Mouse (Mus musculus) lung, embryonic 16.5 days (tissue): ENCODE results near the gene Sphk2. TPM values are rescaled to one million over a fixed set of nuclear protein-coding genes. Genes with fewer than 3 reads are reported as not detected.

ENCODE experiments used
- ATAC-seq: fragments of 200-750 bp; cut with Nextera tagmentation; 2 replicates; pipeline ENCODE4 v1.8.0; 2017; ENCODE audit warnings: low read depth, mild to moderate bottlenecking, moderate library complexity
- H3K27ac ChIP-seq: fragments of 300-500 bp; sonication (generic); 2 replicates; pipeline ENCODE4 v1.5.1; 2014; ENCODE audit warnings: mild to moderate bottlenecking, control low read depth, low read length
- H3K27me3 ChIP-seq: fragments of 300-500 bp; sonication (generic); 2 replicates; pipeline ENCODE4 v1.6.1; 2014; ENCODE audit warnings: low read depth, low read length, mixed read lengths; ENCODE audit not compliant: control insufficient read depth, insufficient read depth
- H3K36me3 ChIP-seq: fragments of 300-500 bp; sonication (generic); 2 replicates; pipeline ENCODE4 v1.6.1; 2014; ENCODE audit warnings: low read length; ENCODE audit not compliant: control insufficient read depth, insufficient read depth
- H3K4me1 ChIP-seq: fragments of 300-500 bp; sonication (generic); replicated peaks from 2 replicates; pipeline ENCODE4 v1.6.1; 2014; ENCODE audit warnings: low read length, mixed read lengths; ENCODE audit not compliant: control insufficient read depth, insufficient read depth
- H3K4me2 ChIP-seq: fragments of 300-500 bp; sonication (generic); 2 replicates; pipeline ENCODE4 v1.6.1; 2014; ENCODE audit warnings: low read depth, low read length, control low read depth
- H3K4me3 ChIP-seq: fragments of 300-500 bp; sonication (generic); 2 replicates; pipeline ENCODE4 v1.5.1; 2014; ENCODE audit warnings: mild to moderate bottlenecking, low read length, control low read depth
- H3K9ac ChIP-seq: fragments of 300-500 bp; sonication (generic); 2 replicates; pipeline ENCODE4 v1.6.1; 2014; ENCODE audit warnings: low read length, control low read depth
- H3K9me3 ChIP-seq: fragments of 300-500 bp; sonication (generic); 2 replicates; pipeline ENCODE4 v1.6.1; 2016; ENCODE audit warnings: low read length; ENCODE audit not compliant: control insufficient read depth
- WGBS: fragments of 180-500 bp; shearing (Covaris S2); extraction: QIAGEN DNeasy Blood & Tissue Kit; methylation state at CpG from one replicate; pipeline ENCODE4 v1.1.7; 2014; 5-methylcytosine and 5-hydroxymethylcytosine counted together
- polyA plus RNA-seq: library from polyadenylated mRNA; unstranded; fragments of >200 nt; fragmentation: Nextera tagmentation; extraction: Ambion mirVana; gene quantifications from 2 replicates; pipeline ENCODE4 v1.2.1, GENCODE M21; 2015

The Sphk2 gene
- polyA plus RNA-seq, 1 experiment from 2014 or later, result 28.9 TPM

DNA sequence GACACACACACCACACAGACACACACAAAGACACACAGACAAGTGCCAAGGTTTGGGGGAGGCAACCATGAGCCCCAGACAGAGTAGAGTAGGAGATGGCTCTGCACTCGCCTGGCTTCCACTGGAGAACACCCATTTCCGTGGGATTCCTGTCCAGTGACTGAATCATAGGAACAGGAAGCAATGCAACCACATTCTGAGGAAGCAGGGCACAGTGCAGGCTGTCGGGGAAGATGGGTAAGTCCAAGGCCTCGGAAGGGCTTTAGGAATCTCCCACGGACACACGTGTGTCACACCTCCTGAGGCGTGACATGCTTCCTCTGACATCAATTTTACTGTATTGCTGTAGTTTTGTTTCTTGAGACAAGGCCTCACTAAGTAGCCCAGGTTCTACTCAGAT, 30.3 kb upstream of the Sphk2 start:
- H3K36me3 ChIP-seq, result no peaks in the 10 kb centered on the region

DNA sequence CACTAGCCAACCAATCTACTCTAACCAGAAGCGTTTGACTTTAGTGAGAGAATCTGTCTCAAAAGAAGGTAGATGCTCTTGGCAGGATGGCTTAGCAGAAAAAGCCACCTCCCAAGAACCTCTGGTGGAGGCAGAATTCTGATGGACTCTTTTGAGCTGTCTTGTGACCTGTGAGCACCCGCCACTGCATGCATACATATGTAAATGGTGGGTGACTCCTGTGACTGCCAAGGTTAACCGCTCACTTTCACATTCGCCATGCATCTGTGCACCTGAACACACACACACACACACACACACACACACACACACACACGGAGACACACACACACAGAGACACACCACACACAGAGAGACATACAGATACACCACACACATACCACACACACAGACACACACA, 29.6 kb upstream of the Sphk2 start:
- Histone ChIP-seq H3K27ac (no peak overlapping the region), H3K27me3 (no peaks in the 10 kb centered on the region), H3K4me3 (no peak overlapping the region), H3K4me2 (no peak overlapping the region), H3K9me3 (no peaks in the 10 kb centered on the region), H3K4me1 (peaks cover 3% of the 10 kb centered on the region; the same call in 1 of the 2 replicates), H3K36me3 (no peaks in the 10 kb centered on the region), H3K9ac (no peak overlapping the region)
- 79% methylated on average over 5 of the region's 5 CpGs for WGBS
- ATAC-seq, result no peak

More for the DNA sequence above, 30.3 kb upstream of the Sphk2 start:
- ATAC-seq, result no peak
- no peak overlapping the region for H3K27ac ChIP-seq
- H3K4me2 ChIP-seq, result no peak overlapping the region
- H3K9me3 ChIP-seq, result no peaks in the 10 kb centered on the region
- 67% methylated on average over 7 of the region's 7 CpGs for WGBS
- H3K27me3 ChIP-seq, result no peaks in the 10 kb centered on the region
- peaks cover 3% of the 10 kb centered on the region; the same call in 1 of the 2 replicates for H3K4me1 ChIP-seq
- H3K9ac ChIP-seq, result no peak overlapping the region
- no peak overlapping the region for H3K4me3 ChIP-seq

DNA sequence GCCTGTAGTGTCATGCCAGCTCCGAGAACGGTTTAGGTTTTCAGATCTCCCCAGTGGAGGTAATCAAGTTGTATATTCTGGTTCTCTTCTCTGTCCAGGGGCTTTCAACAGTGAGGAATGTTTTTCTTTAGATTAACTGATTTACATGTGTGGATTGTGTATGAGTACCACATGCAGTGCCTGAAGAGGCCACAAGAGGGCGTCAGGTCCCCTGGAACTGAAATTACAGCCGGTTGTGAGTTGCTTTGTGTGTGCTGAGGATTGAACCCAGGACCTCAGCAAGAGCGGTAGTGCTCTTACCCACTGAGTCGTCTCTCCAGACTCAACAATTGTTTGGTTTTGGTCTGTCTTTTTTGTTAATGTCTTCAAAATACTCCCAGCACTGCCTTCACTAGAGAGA, 28.7 kb upstream of the Sphk2 start:
- no peak for ATAC-seq
- no peaks in the 10 kb centered on the region for H3K36me3 ChIP-seq
- no peak overlapping the region for H3K4me3 ChIP-seq
- no peaks in the 10 kb centered on the region for H3K27me3 ChIP-seq
- H3K27ac ChIP-seq, result no peak overlapping the region
- peaks cover 5% of the 10 kb centered on the region; the same call in 1 of the 2 replicates for H3K4me1 ChIP-seq
- H3K4me2 ChIP-seq, result no peak overlapping the region
- no peak overlapping the region for H3K9ac ChIP-seq
- H3K9me3 ChIP-seq, result no peaks in the 10 kb centered on the region
- WGBS, result 57% methylated on average over 6 of the region's 6 CpGs

DNA sequence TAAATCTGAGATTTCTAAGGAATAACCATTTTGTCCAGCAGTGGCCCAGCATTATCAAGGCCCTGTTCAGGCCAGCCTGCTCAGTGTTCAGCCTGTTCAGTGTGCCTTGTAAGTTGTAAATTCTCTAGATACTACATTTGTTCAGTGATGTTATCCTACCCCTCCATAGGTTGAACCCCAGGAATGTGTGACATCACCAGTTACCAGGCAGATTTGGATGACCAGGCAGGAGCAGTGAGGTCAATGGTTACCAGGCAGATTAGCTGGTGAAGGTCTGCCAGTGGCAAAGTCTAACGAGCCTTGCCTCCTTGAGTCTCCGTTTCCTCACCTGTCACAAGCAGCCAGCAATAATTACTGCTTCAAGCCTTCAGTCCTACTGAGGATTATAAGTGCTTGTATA, 26.6 kb upstream of the Sphk2 start:
- WGBS, result 24% methylated on average over 2 of the region's 2 CpGs
- Histone ChIP-seq H3K4me1 (peaks cover 6% of the 10 kb centered on the region; the same call in 1 of the 2 replicates), H3K4me2 (no peak overlapping the region), H3K4me3 (no peak overlapping the region), H3K9me3 (no peaks in the 10 kb centered on the region), H3K9ac (no peak overlapping the region), H3K27me3 (no peaks in the 10 kb centered on the region), H3K27ac (no peak overlapping the region), H3K36me3 (no peaks in the 10 kb centered on the region)
- ATAC-seq, result peak; percentile 34; the same call in 1 of the 2 replicates

DNA sequence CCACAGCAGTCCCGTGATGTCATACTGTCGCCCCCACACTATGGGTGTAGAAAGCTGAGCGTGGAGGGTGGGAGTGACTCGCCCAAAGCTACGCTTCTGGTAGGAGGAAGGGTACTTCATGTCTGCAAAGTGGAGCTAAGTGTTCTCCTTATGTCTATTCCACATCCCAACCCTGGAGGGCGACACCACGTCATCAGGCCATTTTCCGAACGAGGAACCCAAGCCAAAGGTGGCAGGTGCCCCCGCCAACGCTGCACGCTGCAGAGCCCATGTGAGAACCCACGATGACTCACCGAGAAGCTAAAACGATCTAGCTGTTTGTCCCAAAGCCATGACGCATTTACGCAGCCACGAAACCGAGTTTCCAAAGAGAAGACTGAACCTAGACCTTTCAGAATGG, 24.5 kb upstream of the Sphk2 start:
- ATAC-seq, result peak; percentile 21; the same call in 1 of the 2 replicates
- Histone ChIP-seq H3K4me3 (peak overlapping the region; percentile 35), H3K9me3 (no peaks in the 10 kb centered on the region), H3K27ac (no peak overlapping the region), H3K36me3 (no peaks in the 10 kb centered on the region), H3K4me2 (peak overlapping the region; percentile 50), H3K27me3 (no peaks in the 10 kb centered on the region), H3K4me1 (0 out of 2 replicates have a peak, but pooled peaks cover 3% of the 10 kb centered on the region), H3K9ac (peak overlapping the region; percentile 16)
- 24% methylated on average over 19 of the region's 19 CpGs for WGBS

DNA sequence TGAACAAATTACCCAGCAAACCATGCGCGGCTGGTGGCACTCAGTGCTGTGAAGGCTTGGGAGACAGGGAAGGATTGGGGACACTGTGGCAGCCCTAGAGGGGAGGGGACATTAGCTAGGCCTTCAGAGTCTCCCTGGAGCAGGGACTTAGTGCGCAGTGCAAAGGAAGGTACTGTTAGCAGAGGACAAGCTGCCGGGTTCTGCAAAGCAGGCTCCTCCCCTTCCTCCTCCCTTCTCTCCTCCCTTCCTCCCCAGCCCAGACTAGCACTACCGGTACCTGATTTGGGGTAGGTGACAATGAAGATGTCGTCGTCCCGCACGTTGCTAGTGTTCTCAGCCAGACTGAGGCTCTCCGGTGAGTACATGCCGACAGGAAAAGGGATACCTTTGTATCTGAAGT, 24.0 kb upstream of the Sphk2 start:
- H3K9ac ChIP-seq, result peak overlapping the region; percentile 16
- 20% methylated on average over 11 of the region's 11 CpGs for WGBS
- peak overlapping the region; percentile 50 for H3K4me2 ChIP-seq
- peak overlapping the region; percentile 35 for H3K4me3 ChIP-seq
- H3K4me1 ChIP-seq, result 0 out of 2 replicates have a peak, but pooled peaks cover 3% of the 10 kb centered on the region
- no peaks in the 10 kb centered on the region for H3K27me3 ChIP-seq
- no peaks in the 10 kb centered on the region for H3K9me3 ChIP-seq
- H3K27ac ChIP-seq, result no peak overlapping the region
- H3K36me3 ChIP-seq, result no peaks in the 10 kb centered on the region
- peak; percentile 59 for ATAC-seq

DNA sequence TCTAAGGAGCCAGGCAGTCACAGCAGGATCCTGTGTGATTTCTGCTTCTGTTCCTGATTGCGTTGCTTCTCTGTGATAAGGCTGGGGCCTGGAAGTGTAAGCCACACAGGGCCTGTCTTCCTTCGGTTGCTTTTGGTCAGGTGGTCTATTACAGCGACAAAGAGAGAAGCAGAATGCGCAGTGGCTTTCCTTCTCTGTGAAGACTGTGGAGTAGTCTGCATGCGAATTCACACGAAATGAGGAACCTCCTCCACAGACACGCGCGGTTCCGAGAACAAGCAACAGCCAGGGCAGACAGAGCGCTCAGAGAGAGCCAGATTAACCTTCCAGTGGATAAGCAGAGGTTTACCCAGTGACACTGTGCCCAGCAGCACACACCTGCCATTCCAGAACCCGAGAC, 23.5 kb upstream of the Sphk2 start:
- no peaks in the 10 kb centered on the region for H3K36me3 ChIP-seq
- H3K4me3 ChIP-seq, result no peak overlapping the region
- H3K9ac ChIP-seq, result no peak overlapping the region; the same call in 1 of the 2 replicates
- WGBS, result 73% methylated on average over 12 of the region's 12 CpGs
- 0 out of 2 replicates have a peak, but pooled peaks cover 3% of the 10 kb centered on the region for H3K4me1 ChIP-seq
- H3K9me3 ChIP-seq, result no peaks in the 10 kb centered on the region
- ATAC-seq, result no peak
- H3K27ac ChIP-seq, result no peak overlapping the region
- no peaks in the 10 kb centered on the region for H3K27me3 ChIP-seq
- peak overlapping the region; percentile 50; the same call in 1 of the 2 replicates for H3K4me2 ChIP-seq

DNA sequence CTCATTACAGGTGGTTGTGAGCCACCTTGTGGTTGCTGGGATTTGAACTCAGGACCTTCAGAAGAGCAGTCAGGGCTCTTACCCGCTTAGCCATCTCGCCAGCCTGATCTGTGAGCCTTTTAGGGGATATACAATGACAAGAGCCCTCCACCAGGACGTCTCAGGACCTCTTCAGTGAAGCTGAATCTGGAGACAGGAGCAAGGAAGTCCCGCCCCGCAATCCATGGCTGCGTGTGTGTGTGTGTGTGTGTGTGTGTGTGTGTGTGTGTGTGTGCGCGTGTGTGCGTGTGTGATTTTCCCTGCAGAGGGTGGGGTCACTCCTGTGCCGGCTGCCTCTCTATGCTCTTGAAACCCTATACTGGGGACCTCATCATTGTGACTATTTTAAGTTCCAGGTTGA, 22.0 kb upstream of the Sphk2 start:
- Histone ChIP-seq H3K36me3 (no peaks in the 10 kb centered on the region), H3K9ac (no peak overlapping the region), H3K4me3 (no peak overlapping the region), H3K4me1 (0 out of 2 replicates have a peak, but pooled peaks cover 3% of the 10 kb centered on the region), H3K27me3 (no peaks in the 10 kb centered on the region), H3K4me2 (no peak overlapping the region), H3K9me3 (no peaks in the 10 kb centered on the region), H3K27ac (no peak overlapping the region)
- no peak for ATAC-seq
- WGBS, result 52% methylated on average over 10 of the region's 10 CpGs

DNA sequence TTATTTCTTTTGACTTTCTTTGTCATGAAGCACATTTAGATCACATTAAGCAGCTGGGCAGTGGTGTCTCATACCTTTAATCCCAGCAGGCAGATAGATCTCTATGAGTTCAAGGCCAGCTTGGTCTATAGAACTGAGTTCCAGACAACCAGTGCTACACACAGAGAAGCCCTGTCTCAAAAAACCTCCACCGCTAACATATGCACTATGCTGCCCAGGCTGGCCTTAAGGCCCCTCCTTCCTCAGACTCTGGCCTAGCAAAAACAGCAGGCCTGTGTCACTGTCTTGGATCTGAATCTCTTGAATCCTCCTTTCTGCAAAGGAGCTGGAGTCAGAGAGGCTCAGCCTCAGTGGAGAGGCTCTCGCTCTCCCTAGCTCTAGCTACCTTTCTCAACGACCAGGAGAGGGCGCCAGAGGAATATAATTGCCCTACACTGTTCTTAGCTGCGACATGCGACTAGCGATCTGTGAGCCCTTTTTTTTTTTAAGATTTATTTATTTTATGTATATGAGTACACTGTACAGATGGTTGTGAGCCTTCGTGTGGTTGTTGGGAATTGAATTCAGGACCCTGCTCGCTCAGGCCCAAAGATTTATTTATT, 21.5 kb upstream of the Sphk2 start:
- no peak overlapping the region for H3K4me2 ChIP-seq
- H3K4me1 ChIP-seq, result 0 out of 2 replicates have a peak, but pooled peaks cover 3% of the 10 kb centered on the region
- no peak overlapping the region for H3K4me3 ChIP-seq
- ATAC-seq, result peak; percentile 84
- H3K9ac ChIP-seq, result no peak overlapping the region
- 7% methylated on average over 9 of the region's 9 CpGs for WGBS
- no peaks in the 10 kb centered on the region for H3K27me3 ChIP-seq
- no peaks in the 10 kb centered on the region for H3K9me3 ChIP-seq
- no peaks in the 10 kb centered on the region for H3K36me3 ChIP-seq
- H3K27ac ChIP-seq, result no peak overlapping the region
